Mouse (Mus musculus): ENCODE measurements around the gene Zpbp. TPM values are rescaled to one million over a fixed set of nuclear protein-coding genes. Genes with fewer than 3 reads are reported as not detected.

Gene Zpbp
- total and polyA plus RNA-seq, 3 experiments = 0.34 to 0.62 (median 0.50) TPM

DNA sequence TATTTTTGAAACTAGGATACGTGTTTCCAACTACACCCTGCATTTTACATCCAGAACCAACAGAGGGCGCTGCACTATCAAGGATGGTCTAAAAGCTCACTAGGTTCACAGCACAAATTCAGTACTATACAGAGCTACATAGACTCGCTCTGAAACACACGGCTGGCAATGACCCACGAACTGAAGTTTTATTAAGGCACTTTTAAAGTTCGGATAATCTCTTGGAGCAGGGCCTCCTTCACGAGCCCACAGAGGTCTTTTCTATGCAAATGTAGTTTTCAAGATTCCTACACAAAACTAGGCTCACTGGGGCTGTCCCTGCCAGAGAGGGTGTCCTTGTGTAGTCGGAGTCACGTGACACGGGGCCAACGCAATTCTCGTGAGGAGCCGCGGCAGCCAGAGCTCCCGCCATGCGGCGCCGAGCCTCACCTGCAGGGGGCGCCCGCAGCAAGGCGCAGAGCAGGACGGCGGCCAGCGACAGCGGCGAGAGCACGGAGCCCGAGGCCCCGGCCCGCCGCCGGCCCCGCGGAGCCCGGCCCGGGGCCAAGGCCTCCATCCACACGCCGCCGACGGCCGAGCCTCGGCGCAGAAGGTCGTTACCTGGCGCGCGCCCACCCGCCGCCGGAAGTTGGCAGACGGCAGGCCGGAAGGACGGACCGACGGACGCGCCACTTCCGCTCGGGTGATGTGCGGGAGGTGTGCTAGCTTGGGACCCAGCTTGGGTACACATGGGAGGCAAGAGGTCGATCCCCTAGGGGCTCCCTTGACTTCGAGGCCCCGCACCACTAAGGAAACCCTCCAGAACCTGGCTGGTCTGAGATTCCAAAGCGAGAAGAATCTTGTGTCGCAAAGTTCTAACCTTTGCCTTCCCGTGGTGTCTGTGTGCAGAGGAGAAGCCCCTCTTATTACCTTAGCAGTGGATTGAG lies at the start of gene Zpbp, which contains the start of gene Spata48 (continued):
- peak; percentile 96 for TF ChIP-seq MAX (IDR thresholded peaks at IDR 0.05; ENCODE audit: low read length)

DNA sequence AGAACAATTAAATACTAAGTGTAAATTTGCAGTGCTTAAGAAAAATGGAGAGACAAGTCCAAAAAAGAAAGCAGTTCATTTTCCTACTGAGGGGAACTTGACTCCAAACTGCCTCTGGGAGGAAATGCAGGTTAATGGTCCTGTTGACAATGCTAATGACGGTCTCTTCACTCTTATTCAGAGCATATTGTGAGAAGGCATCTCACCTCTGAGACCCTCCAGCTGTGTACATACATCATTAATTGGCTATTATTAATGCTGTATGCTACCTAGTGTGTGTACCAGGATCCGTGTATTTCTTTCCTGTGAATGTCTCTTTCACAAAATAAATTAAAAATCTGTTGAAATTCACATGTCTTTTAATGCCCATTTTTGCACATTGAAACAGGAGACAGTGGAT lies 47.2 kb upstream of the Zpbp start:
- Histone ChIP-seq H3K9ac (ENCODE audit: insufficient read depth, low read depth) (no peak overlapping the region), H3K27ac (ENCODE audit: insufficient read depth, low read depth) (no peak overlapping the region), H3K79me2 (replicated peaks; ENCODE audit: control insufficient read depth, extremely low read depth, insufficient read depth, poor library complexity, severe bottlenecking) (no peaks in the 10 kb centered on the region), H3K4me2 (ENCODE audit: insufficient read depth, low read depth, poor library complexity, severe bottlenecking) (no peak overlapping the region), H3K36me3 (replicated peaks in 1 of 2; ENCODE audit: control insufficient read depth in 1 of 2, insufficient read depth in 1 of 2, low read length in 1 of 2) (no peaks in the 10 kb centered on the region), H3K4me3 (replicated peaks in 1 of 3; ENCODE audit: low read depth in 2 of 3, low read length in 2 of 3, poor library complexity in 1 of 3) (no peak overlapping the region), H3K27me3 (replicated peaks) (no peaks in the 10 kb centered on the region), H3K9me3 (replicated peaks; ENCODE audit: low read length) (peaks cover 2% of the 10 kb centered on the region), H3K4me1 (ENCODE audit: control insufficient read depth in 1 of 2, insufficient read depth in 2 of 2) (peaks cover 28 to 93% of the 10 kb centered on the region in 2 experiments)
- in situ Hi-C loops (cut with MboI; ENCODE audit: low pct_ligation_motif_present, low pct_unique_long_range_greater_than_20kb, low sequenced_read_pairs) (loop anchor here (5.0 kb wide), 1 partner anchor 38 kb away; no protein-coding TSS in a partner anchor), dilution Hi-C loops (cut with MboI; ENCODE audit: extremely low pct_ligation_motif_present, extremely low pct_unique_long_range_greater_than_20kb, low sequenced_read_pairs) (no loop called here)
- DNase-seq (ENCODE audit: extremely low read depth) = no peak
- TF ChIP-seq NELFE (IDR thresholded peaks at IDR 0.05; ENCODE audit: low read depth, low read length) (no peak), RAD21 (IDR thresholded peaks at IDR 0.05; ENCODE audit: low read depth, low read length) (no peak), GABPA (IDR thresholded peaks at IDR 0.05; ENCODE audit: insufficient replicate concordance, low read depth, low read length) (no peak), ZMIZ1 (IDR thresholded peaks at IDR 0.05; ENCODE audit: low read depth, low read length) (no peak), ZC3H11A (IDR thresholded peaks at IDR 0.05; ENCODE audit: low read depth, low read length) (no peak), SMC3 (IDR thresholded peaks at IDR 0.05; ENCODE audit: low read depth, low read length) (no peak), PAX5 (IDR thresholded peaks at IDR 0.05; ENCODE audit: low read length) (no peak), TBP (conservative IDR thresholded peaks at IDR 0.05; ENCODE audit: low read depth, low read length) (no peak), CHD1 (IDR thresholded peaks at IDR 0.05; ENCODE audit: low read depth, low read length) (no peak), MAZ (IDR thresholded peaks at IDR 0.05; ENCODE audit: low read depth, low read length) (no peak), BHLHE40 (IDR thresholded peaks at IDR 0.05; ENCODE audit: low read depth, low read length) (no peak), ETS1 (conservative IDR thresholded peaks at IDR 0.05; ENCODE audit: low read depth, low read length) (no peak), MXI1 (IDR thresholded peaks at IDR 0.05; ENCODE audit: low read depth, low read length) (no peak), UBTF (IDR thresholded peaks at IDR 0.05; ENCODE audit: low read depth, low read length) (no peak), IRF4 (IDR thresholded peaks at IDR 0.05; ENCODE audit: low read depth, low read length) (no peak), MEF2A (IDR thresholded peaks at IDR 0.05; ENCODE audit: borderline replicate concordance, low read depth, low read length) (no peak), ZKSCAN1 (IDR thresholded peaks at IDR 0.05; ENCODE audit: borderline replicate concordance, low read depth, low read length) (no peak), SIN3A (IDR thresholded peaks at IDR 0.05; ENCODE audit: low read length) (no peak), HCFC1 (IDR thresholded peaks at IDR 0.05; ENCODE audit: low read depth, low read length) (no peak)

Data from CH12.LX (cell line).